Mouse (Mus musculus): ENCODE data around the gene Bri3bp. TPM values are rescaled to one million over a fixed set of nuclear protein-coding genes. Genes with fewer than 3 reads are reported as not detected.
"Not testable (repeated sequence)": the region's sequence is repeated elsewhere in the genome, so short reads cannot be mapped to it uniquely, and the experiment has no call there.

Bri3bp gene
- 44.0 and 44.1 TPM in 2 replicates for polyA plus RNA-seq (2016; fragmentation: Nextera tagmentation; extraction: Ambion mirVana)

- H3K4me3 ChIP-seq = peak within 1 kb of the TSS; percentile 96
- H3K9ac ChIP-seq = peak within 1 kb of the TSS; percentile 94
- H3K27me3 ChIP-seq (replicated peaks) = no peaks in the 10 kb centered on the region
- peaks cover 70% of the 10 kb centered on the region for H3K4me1 ChIP-seq
- peak; percentile 90 for ATAC-seq
- peak within 1 kb of the TSS; percentile 100 for H3K4me2 ChIP-seq
- H3K36me3 ChIP-seq = peaks cover 6% of the 10 kb centered on the region
- 1% methylated on average over 86 of the region's 97 CpGs for WGBS (ENCODE audit: insufficient replicate concordance)
- no peaks in the 10 kb centered on the region for H3K9me3 ChIP-seq (replicated peaks)
- H3K27ac ChIP-seq = peak within 1 kb of the TSS; percentile 84
Measured at GRCm38 (mm10) chr5:125441234-125442114, at the start of gene Bri3bp. TSS of gene Bri3bp (plus strand) at chr5:125441568.

GRCm38 (mm10) chr5:125391609-125392008 is 49.8 kb upstream of the Bri3bp start:
- peak overlapping the region; percentile 98 for H3K27ac ChIP-seq
- WGBS (ENCODE audit: insufficient replicate concordance) = 70% methylated on average over 5 of the region's 5 CpGs
- H3K9ac ChIP-seq = no peak overlapping the region
- no peak overlapping the region for H3K4me2 ChIP-seq
- H3K9me3 ChIP-seq (replicated peaks) = no peaks in the 10 kb centered on the region
- H3K36me3 ChIP-seq = peaks cover 15% of the 10 kb centered on the region
- H3K4me3 ChIP-seq = no peak overlapping the region
- peaks cover under 1% of the 10 kb centered on the region; the same call in 1 of the 2 replicates for H3K27me3 ChIP-seq (replicated peaks)
- no peak for ATAC-seq
- peaks cover 54% of the 10 kb centered on the region for H3K4me1 ChIP-seq

- not testable (repeated sequence) for H3K9ac ChIP-seq; H3K4me3 ChIP-seq; ATAC-seq; H3K27me3 ChIP-seq (replicated peaks); H3K9me3 ChIP-seq (replicated peaks)
- Histone ChIP-seq H3K27ac (peak overlapping the region; percentile 98), H3K4me1 (peaks cover 54% of the 10 kb centered on the region), H3K4me2 (peak overlapping the region; percentile 73; the same call in 1 of the 2 replicates), H3K36me3 (peaks cover 13% of the 10 kb centered on the region)
- WGBS (ENCODE audit: insufficient replicate concordance) = 87% methylated on average over 4 of the region's 4 CpGs
Measured at GRCm38 (mm10) chr5:125392176-125392575, 49.2 kb upstream of the Bri3bp start.

GRCm38 (mm10) chr5:125392618-125392976 is 48.8 kb upstream of the Bri3bp start:
- 33% methylated on average over 1 of the region's 1 CpGs for WGBS (ENCODE audit: insufficient replicate concordance)
- H3K36me3 ChIP-seq = peaks cover 11% of the 10 kb centered on the region
- H3K9me3 ChIP-seq (replicated peaks) = no peaks in the 10 kb centered on the region
- H3K27me3 ChIP-seq (replicated peaks) = peaks cover 7% of the 10 kb centered on the region
- peak overlapping the region; percentile 98 for H3K27ac ChIP-seq
- ATAC-seq = peak; percentile 13
- peaks cover 54% of the 10 kb centered on the region for H3K4me1 ChIP-seq
- peak overlapping the region; percentile 60 for H3K4me3 ChIP-seq
- peak overlapping the region; percentile 68 for H3K9ac ChIP-seq
- H3K4me2 ChIP-seq = peak overlapping the region; percentile 73

GRCm38 (mm10) chr5:125392977-125393621 is 48.3 kb upstream of the Bri3bp start:
- Histone ChIP-seq H3K27ac (peak overlapping the region; percentile 98), H3K27me3 (replicated peaks) (peaks cover 7% of the 10 kb centered on the region), H3K9me3 (replicated peaks) (no peaks in the 10 kb centered on the region), H3K9ac (peak overlapping the region; percentile 68), H3K4me3 (peak overlapping the region; percentile 60), H3K36me3 (peaks cover 9% of the 10 kb centered on the region), H3K4me2 (peak overlapping the region; percentile 73), H3K4me1 (peaks cover 53% of the 10 kb centered on the region)
- peak; percentile 91 for ATAC-seq
- WGBS (ENCODE audit: insufficient replicate concordance) = under 1% methylated on average over 20 of the region's 20 CpGs

GRCm38 (mm10) chr5:125393622-125394603 is 47.5 kb upstream of the Bri3bp start:
- 19% methylated on average over 23 of the region's 25 CpGs for WGBS (ENCODE audit: insufficient replicate concordance)
- ATAC-seq = peak; percentile 42
- Histone ChIP-seq H3K27me3 (replicated peaks) (peaks cover 15% of the 10 kb centered on the region), H3K9me3 (replicated peaks) (no peaks in the 10 kb centered on the region), H3K4me2 (peak overlapping the region; percentile 73), H3K36me3 (peaks cover under 1% of the 10 kb centered on the region; the same call in 1 of the 2 replicates), H3K27ac (peak overlapping the region; percentile 98), H3K4me1 (peaks cover 45% of the 10 kb centered on the region), H3K9ac (peak overlapping the region; percentile 68), H3K4me3 (peak overlapping the region; percentile 60)

GRCm38 (mm10) chr5:125395008-125395407 is 46.4 kb upstream of the Bri3bp start:
- peaks cover 26% of the 10 kb centered on the region for H3K27me3 ChIP-seq (replicated peaks)
- H3K4me1 ChIP-seq = peaks cover 45% of the 10 kb centered on the region

GRCm38 (mm10) chr5:125400903-125401302 is 40.5 kb upstream of the Bri3bp start:
- 31% methylated on average over 7 of the region's 7 CpGs for WGBS (ENCODE audit: insufficient replicate concordance)
- Histone ChIP-seq H3K4me2 (no peak overlapping the region), H3K9me3 (replicated peaks) (no peaks in the 10 kb centered on the region), H3K36me3 (no peaks in the 10 kb centered on the region), H3K4me1 (peaks cover 20% of the 10 kb centered on the region), H3K4me3 (no peak overlapping the region), H3K9ac (no peak overlapping the region), H3K27ac (no peak overlapping the region), H3K27me3 (replicated peaks) (peaks cover 51% of the 10 kb centered on the region)
- ATAC-seq = no peak

More at GRCm38 (mm10) chr5:125395008-125395407, 46.4 kb upstream of the Bri3bp start:
- H3K9ac ChIP-seq = no peak overlapping the region
- peak overlapping the region; percentile 98 for H3K27ac ChIP-seq
- no peak for ATAC-seq
- WGBS (ENCODE audit: insufficient replicate concordance) = 58% methylated on average over 3 of the region's 3 CpGs
- H3K4me3 ChIP-seq = no peak overlapping the region
- H3K36me3 ChIP-seq = no peaks in the 10 kb centered on the region
- no peaks in the 10 kb centered on the region for H3K9me3 ChIP-seq (replicated peaks)
- peak overlapping the region; percentile 73 for H3K4me2 ChIP-seq

- H3K27ac ChIP-seq = no peak overlapping the region
- H3K27me3 ChIP-seq (replicated peaks) = peaks cover 44% of the 10 kb centered on the region
- peaks cover 34% of the 10 kb centered on the region for H3K4me1 ChIP-seq
- no peaks in the 10 kb centered on the region for H3K9me3 ChIP-seq (replicated peaks)
- no peaks in the 10 kb centered on the region for H3K36me3 ChIP-seq
- peak overlapping the region; percentile 89 for H3K4me2 ChIP-seq
- no peak overlapping the region for H3K9ac ChIP-seq
- H3K4me3 ChIP-seq = peak overlapping the region; percentile 3; the same call in 1 of the 2 replicates
- no peak for ATAC-seq
- 40% methylated on average over 10 of the region's 10 CpGs for WGBS (ENCODE audit: insufficient replicate concordance)
Measured at GRCm38 (mm10) chr5:125402476-125402875, 38.9 kb upstream of the Bri3bp start.

- Histone ChIP-seq H3K36me3 (no peaks in the 10 kb centered on the region), H3K9ac (no peak overlapping the region), H3K9me3 (replicated peaks) (no peaks in the 10 kb centered on the region), H3K4me3 (peak overlapping the region; percentile 3; the same call in 1 of the 2 replicates), H3K4me2 (peak overlapping the region; percentile 89), H3K4me1 (peaks cover 39% of the 10 kb centered on the region), H3K27me3 (replicated peaks) (peaks cover 44% of the 10 kb centered on the region), H3K27ac (no peak overlapping the region)
- ATAC-seq = no peak
- WGBS (ENCODE audit: insufficient replicate concordance) = 44% methylated on average over 6 of the region's 6 CpGs
Measured at GRCm38 (mm10) chr5:125402991-125403390, 38.4 kb upstream of the Bri3bp start.

All from liver, embryonic 12.5 days (tissue).